Mouse (Mus musculus) mouse embryonic stem cell (cell line): ENCODE results near the gene Cox14.

Experiments
- in situ Hi-C, 2 experiments: fragments of 300-500 bp; cut with MboI; formaldehyde crosslinking; loops; 1 replicate in 1 of 2; 3 replicates in 1 of 2; pipeline ENCODE4 v1.14.3; 2019 to 2020; ENCODE audit warnings: low sequenced_read_pairs in 2 of 2, low pct_unique_long_range_greater_than_20kb in 1 of 2, mixed read lengths in 1 of 2; ENCODE audit not compliant: unreplicated experiment in 1 of 2

Cox14 gene

GRCm38 (mm10) chr15:99704041-99704681 lies 21.3 kb upstream of the Cox14 start:
- in situ Hi-C loops, result no loop called here

GRCm38 (mm10) chr15:99704881-99705280 lies 20.5 kb upstream of the Cox14 start:
- in situ Hi-C loops, result no loop called here

- in situ Hi-C loops, result no loop called here
These were observed 19.9 kb upstream of the Cox14 start, which contains the start of gene Gm17349 for GRCm38 (mm10) chr15:99705440-99706048. TSS of gene Gm17349 (minus strand) at chr15:99705490.

- in situ Hi-C loops, result no loop called here
These were observed 17.2 kb upstream of the Cox14 start for GRCm38 (mm10) chr15:99708176-99708575.

DNA sequence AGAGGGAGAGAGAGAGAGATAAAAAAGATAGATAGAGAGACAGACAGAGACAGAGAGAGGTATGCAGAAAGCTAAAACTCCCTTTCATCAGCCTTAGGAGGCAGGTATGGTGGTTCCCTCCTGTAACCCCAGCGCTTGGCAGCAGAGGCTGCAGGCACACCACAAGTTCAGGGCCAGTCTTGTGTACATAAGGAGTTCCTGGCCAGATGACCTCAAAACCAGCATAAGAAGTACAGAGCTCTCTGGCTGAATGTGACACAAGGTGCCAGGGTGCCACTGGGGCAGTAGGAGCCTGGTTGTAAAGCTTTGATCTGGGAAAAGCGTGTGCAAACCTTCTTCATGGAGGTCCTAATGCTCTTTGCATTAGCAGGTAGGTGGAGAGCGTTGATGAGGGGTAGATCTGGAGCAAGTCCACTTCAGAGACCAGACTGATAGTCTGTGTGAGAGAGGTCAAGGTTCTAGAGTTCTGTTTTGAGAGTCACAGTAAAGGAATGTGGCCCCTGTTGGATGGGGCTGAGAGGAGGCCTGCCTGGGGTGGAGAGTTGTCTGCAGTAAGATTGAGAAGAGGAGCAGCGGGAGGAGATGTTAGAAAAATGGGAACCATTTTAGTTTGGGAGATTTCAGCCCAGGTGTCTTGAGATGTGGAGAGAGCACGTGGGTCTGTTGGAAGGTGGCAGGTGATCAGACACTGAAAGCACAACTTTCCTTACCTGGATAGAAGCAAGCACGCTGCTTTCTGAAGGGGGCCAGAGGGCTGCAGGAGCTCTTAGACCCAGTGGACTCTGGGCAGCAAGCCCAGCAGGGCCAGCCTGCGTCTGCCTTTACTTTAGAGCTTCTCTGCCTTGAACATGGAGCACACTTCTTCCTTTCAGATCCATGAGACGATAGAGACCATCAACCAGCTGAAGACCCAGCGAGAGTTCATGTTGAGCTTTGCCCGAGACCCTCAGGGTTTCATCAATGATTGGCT lies 14.9 kb upstream of the Cox14 start:
- in situ Hi-C loops, result no loop called here

DNA sequence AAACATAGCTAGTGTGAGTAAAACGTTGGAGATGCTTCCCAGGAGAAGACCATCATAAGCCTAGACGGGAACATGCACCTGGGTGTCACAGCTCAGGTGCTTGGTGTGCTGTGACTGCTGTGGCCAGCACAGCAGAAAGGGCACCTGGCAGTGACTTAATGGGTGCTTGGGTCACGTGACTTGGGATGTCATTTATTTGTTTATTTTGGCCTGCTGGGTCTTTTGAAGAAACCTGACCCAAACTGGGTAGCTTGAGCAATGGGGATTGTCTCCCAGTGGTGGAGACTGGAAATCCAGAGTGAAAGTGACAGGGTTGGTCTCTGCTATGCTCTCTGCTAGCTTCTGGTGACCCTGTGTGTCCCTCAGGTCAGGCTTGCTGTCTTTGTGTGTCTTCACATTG lies 13.9 kb upstream of the Cox14 start:
- in situ Hi-C loops, result no loop called here

- in situ Hi-C loops, result no loop called here
These were observed 12.5 kb upstream of the Cox14 start for GRCm38 (mm10) chr15:99712666-99713559.

GRCm38 (mm10) chr15:99713569-99713968 lies 11.8 kb upstream of the Cox14 start:
- in situ Hi-C loops, result no loop called here

- in situ Hi-C loops, result no loop called here
These were observed 11.2 kb upstream of the Cox14 start for GRCm38 (mm10) chr15:99714206-99714605.

- in situ Hi-C loops, result no loop called here
These were observed 10.6 kb upstream of the Cox14 start for GRCm38 (mm10) chr15:99714858-99715257.

GRCm38 (mm10) chr15:99715361-99715865 lies 10.0 kb upstream of the Cox14 start:
- in situ Hi-C loops, result no loop called here

- in situ Hi-C loops, result no loop called here
These were observed 9.3 kb upstream of the Cox14 start for GRCm38 (mm10) chr15:99715982-99716746.

DNA sequence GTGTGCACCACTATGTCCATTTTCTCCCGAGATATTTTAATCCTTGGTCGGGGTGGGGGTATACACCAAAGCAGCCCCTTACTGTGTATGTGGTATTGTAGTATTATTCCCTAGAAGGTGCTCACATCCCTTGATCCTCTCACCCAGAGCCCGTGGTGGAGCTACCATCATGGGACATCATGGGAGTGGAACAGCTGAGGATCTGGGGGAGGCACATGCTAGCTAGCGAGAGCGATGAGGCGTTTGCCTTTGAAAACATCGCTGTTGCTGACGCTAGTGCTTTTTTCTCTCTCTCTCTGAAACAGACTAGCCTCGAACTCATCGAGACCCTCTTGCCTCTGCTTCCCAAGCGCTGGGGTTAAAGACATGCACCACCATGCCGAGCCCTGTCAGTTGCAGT lies 8.6 kb upstream of the Cox14 start:
- in situ Hi-C loops, result no loop called here

DNA sequence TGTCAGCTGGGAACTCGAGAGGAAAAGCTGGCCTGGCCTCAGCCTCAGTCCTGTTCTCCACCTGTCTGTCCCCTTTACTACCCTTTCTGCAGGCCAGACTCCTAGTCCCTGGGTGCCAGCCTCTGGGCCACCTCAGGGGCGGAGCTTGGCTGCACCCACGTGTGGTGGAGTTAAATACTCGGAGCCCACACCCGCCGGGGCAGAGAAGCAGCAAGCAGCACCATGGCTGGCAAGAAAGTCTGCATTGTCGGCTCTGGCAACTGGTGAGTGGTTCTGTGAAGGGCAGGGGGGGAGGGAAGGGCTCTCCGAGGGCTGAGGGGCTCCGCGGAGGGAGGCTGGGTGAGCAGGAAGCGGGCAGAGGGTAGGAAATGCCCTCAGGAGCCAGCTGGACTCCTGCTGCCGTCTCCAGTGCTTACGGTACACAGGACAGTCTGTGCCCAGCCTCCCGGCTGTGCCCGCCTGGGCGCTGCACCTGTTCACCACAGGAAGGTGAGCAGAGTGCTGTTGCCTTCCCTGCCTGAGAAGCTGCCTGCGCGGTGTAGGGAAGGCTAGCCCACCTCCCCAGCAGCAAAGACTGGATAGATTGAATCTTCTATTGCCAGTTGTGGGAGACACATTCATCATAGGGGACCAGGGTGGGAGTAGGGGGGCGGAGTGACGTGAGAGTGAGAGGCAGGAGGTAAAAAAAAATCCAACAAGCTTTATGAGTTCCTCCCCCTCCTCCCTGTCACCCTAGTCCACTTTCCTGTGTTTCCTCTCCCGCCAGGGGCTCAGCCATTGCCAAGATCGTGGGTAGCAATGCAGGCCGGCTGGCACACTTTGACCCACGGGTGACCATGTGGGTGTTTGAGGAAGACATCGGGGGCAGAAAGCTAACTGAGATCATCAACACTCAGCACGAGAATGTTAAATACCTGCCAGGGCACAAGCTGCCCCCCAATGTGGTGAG lies 7.8 kb upstream of the Cox14 start, which contains the start of gene Gpd1:
Gene Gpd1 (plus strand): TSS at position 130 of the 949 bp plus-strand sequence.
- in situ Hi-C loops, result no loop called here

DNA sequence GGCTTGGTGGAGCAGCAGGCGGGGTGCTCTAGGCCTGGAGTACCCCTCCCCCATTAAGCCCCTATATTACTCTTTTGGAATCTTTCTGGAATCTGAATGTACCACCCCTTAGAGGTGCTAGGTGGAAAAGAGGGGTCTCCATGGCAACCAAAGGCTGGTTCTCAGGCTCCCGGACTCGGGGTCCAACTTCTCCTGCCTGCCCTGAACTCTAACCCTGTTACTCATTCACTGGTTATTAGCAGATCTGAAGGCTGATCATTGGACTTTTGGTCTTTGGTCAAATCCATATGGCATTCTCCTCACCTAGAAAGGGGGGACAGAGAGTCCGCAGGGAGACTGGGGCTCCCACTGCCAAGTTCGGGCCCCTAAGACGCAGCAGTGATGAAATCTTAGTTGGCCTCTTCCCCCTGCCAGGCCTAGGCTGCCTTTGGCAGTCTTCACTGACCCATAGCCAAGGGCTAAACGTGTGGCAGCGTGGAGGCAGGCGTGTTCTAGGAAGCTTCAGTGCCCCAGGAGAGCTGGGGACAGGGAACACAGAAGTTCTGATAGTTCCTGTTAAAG lies 6.9 kb upstream of the Cox14 start:
- in situ Hi-C loops, result no loop called here

DNA sequence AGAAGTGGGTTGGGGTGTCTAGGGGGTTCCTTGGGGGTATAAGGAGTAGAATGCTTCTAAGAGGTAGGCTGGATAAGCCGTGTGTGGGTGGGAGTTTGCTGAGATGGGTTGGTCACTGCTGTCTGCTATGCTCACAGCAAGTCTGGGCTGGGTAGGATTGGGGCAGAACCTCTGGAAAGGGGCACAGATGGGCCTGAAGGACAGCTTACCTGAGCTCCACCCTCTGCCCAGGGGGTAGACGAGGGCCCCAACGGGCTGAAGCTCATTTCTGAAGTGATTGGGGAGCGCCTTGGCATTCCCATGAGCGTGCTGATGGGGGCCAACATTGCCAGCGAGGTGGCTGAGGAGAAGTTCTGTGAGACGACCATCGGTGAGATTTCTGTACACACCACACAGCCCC lies 5.6 kb upstream of the Cox14 start:
- in situ Hi-C loops, result no loop called here
